In genomic region chr14:76466641-76467323, GRCm38 (mm10) we compare ENCODE assay signal across 8 mouse cellular contexts. TPM values are rescaled to one million over a fixed set of nuclear protein-coding genes. Genes with fewer than 3 reads are reported as not detected.
DNase-seq lines count a peak whose midpoint lies in the region; ATAC-seq and TF ChIP-seq lines count a peak whose summit lies in the region.

No protein-coding gene starts in this region.

- H3K4me3 ChIP-seq in forebrain, embryonic 16.5 days (replicated peaks; ENCODE audit: low read length), result no peak overlapping the region
- H3K4me3 ChIP-seq in layer of hippocampus, adult 2 months, result no peak overlapping the region
- H3K4me3 ChIP-seq in lung, postnatal 0 days (ENCODE audit: low read depth, low read length), result no peak overlapping the region

- H3K27me3 ChIP-seq in forebrain, embryonic 16.5 days (replicated peaks; ENCODE audit: control insufficient read depth, insufficient read depth, low read length), result no peaks in the 10 kb centered on the region
- H3K27me3 ChIP-seq in lung, postnatal 0 days (replicated peaks; ENCODE audit: insufficient read depth, low read length), result no peaks in the 10 kb centered on the region

- H3K4me1 ChIP-seq in forebrain, embryonic 16.5 days (replicated peaks; ENCODE audit: control insufficient read depth, insufficient read depth, low read length), result peaks cover 17% of the 10 kb centered on the region
- H3K4me1 ChIP-seq in lung, postnatal 0 days (ENCODE audit: insufficient read depth, low read depth, low read length), result peaks cover 10% of the 10 kb centered on the region

- 29% methylated on average over 18 of the region's 18 CpGs for WGBS in forebrain, embryonic 16.5 days
- 30% methylated on average over 18 of the region's 18 CpGs for WGBS in lung, postnatal 0 days

- H3K36me3 ChIP-seq in forebrain, embryonic 16.5 days (ENCODE audit: control insufficient read depth, insufficient read depth), result no peaks in the 10 kb centered on the region
- H3K36me3 ChIP-seq in lung, postnatal 0 days (ENCODE audit: insufficient read depth, low read length), result no peaks in the 10 kb centered on the region

- H3K27ac ChIP-seq in forebrain, embryonic 16.5 days (ENCODE audit: low read length), result no peak overlapping the region
- no peak overlapping the region for H3K27ac ChIP-seq in layer of hippocampus, adult 2 months
- no peak overlapping the region for H3K27ac ChIP-seq in lung, postnatal 0 days (ENCODE audit: low read length)

- ATAC-seq in cerebellum, adult (ENCODE audit: insufficient number of reproducible peaks, low FRiP score, low TSS enrichment), result peak; percentile 83
- ATAC-seq in forebrain, embryonic 16.5 days, result peak; percentile 86
- ATAC-seq in lung, postnatal 0 days, result peak; percentile 83

- intact Hi-C loops in heart, postnatal 36 days (cut with DNase I), result no loop called here

- no peak overlapping the region for H3K9ac ChIP-seq in forebrain, embryonic 16.5 days (replicated peaks; ENCODE audit: low read depth, low read length)
- no peak overlapping the region for H3K9ac ChIP-seq in lung, postnatal 0 days (replicated peaks; ENCODE audit: low read depth)

- no peak overlapping the region for H3K4me2 ChIP-seq in forebrain, embryonic 16.5 days (ENCODE audit: low read length)
- no peak overlapping the region for H3K4me2 ChIP-seq in lung, postnatal 0 days (replicated peaks; ENCODE audit: low read depth, low read length)

- TF ChIP-seq CTCF in layer of hippocampus, adult 2 months (conservative IDR thresholded peaks at IDR 0.05), result peak; percentile 85
- TF ChIP-seq CTCF in lung, postnatal 0 days (IDR thresholded peaks at IDR 0.05), result peak; percentile 84

- peak; percentile 88 for DNase-seq in ES-CJ7 (ENCODE audit: low read depth, low spot score)
- DNase-seq in heart, postnatal 36 days, result peak; percentile 65 to 82
- DNase-seq in layer of hippocampus, adult 2 months (ENCODE audit: low spot score in 2 of 2), result peak; percentile 62 to 76
- DNase-seq in lung, postnatal 0 days (ENCODE audit: low spot score), result peak; percentile 92
- peak; percentile 39 for DNase-seq in retina, adult 2 months (ENCODE audit: low read depth, low spot score)
- DNase-seq in thymus, postnatal 4 days, result peak; percentile 94

- H3K9me3 ChIP-seq in forebrain, embryonic 16.5 days (ENCODE audit: control insufficient read depth, low read length), result no peaks in the 10 kb centered on the region
- H3K9me3 ChIP-seq in lung, postnatal 0 days (ENCODE audit: low read length), result no peaks in the 10 kb centered on the region

- peak; percentile 27; the same call in 1 of the 2 replicates for TF ChIP-seq EP300 in lung, postnatal 0 days (IDR thresholded peaks at IDR 0.05)

RNA-seq across cellular contexts. Expression of gene Tsc22d1, which starts 52.0 kb away (rescaled TPM):
- 749 and 886 TPM in 2 replicates for polyA plus RNA-seq in forebrain, embryonic 16.5 days (2015; fragmentation: Nextera tagmentation; extraction: Ambion mirVana)
- total RNA-seq in heart, postnatal 36 days (2021), result 100 to 1,000 TPM; 385 to 457 TPM
- total RNA-seq in layer of hippocampus, adult 2 months (2021), result 100 to 1,000 TPM; 503 to 530 TPM
- polyA plus RNA-seq in lung, postnatal 0 days (2015; fragmentation: Nextera tagmentation; extraction: Ambion mirVana), result 534 and 635 TPM in 2 replicates

Comparison
In these comparisons a context has a peak if more than half of its experiments do, and no peak if none do; other contexts are left out.
1. DNase-seq: peak in every context shown above with its lines; median percentile 94 in thymus, postnatal 4 days; 92 in lung, postnatal 0 days; 88 in ES-CJ7; 74 in heart, postnatal 36 days; 69 in layer of hippocampus, adult 2 months; 39 in retina, adult 2 months.